Mouse (Mus musculus) ES-Bruce4 (cell line): ENCODE measurements at regions not wholly inside any gene's neighbourhood (a gene's known extent, or its start where the extent isn't known, plus 50 kb on each side); places are given as distances from the start of the nearest gene placed in this dataset.

Experiments used
- H3K27ac ChIP-seq: 2 replicates; pipeline ENCODE4 v1.5.1; 2012; ENCODE audit warnings: low read length, inconsistent platforms; ENCODE audit not compliant: insufficient read depth
- H3K27me3 ChIP-seq: 2 replicates; pipeline ENCODE4 v1.6.1; 2012; ENCODE audit warnings: mild to moderate bottlenecking, low read length, inconsistent platforms; ENCODE audit not compliant: control insufficient read depth, poor library complexity, insufficient read depth, severe bottlenecking
- H3K36me3 ChIP-seq: 2 replicates; pipeline ENCODE4 v1.6.1; 2012; ENCODE audit warnings: inconsistent platforms, mild to moderate bottlenecking, low read length, moderate library complexity; ENCODE audit not compliant: control insufficient read depth, poor library complexity, insufficient read depth, severe bottlenecking
- H3K4me1 ChIP-seq: one replicate; pipeline ENCODE4 v1.8.1; 2011; ENCODE audit warnings: low read length; ENCODE audit not compliant: control insufficient read depth, insufficient read depth
- H3K4me3 ChIP-seq: 2 replicates; pipeline ENCODE4 v1.5.1; 2011; ENCODE audit warnings: low read depth, mild to moderate bottlenecking, low read length
- H3K9ac ChIP-seq: 2 replicates; pipeline ENCODE4 v1.6.1; 2012; ENCODE audit warnings: low read depth, mild to moderate bottlenecking, inconsistent platforms; ENCODE audit not compliant: poor library complexity, severe bottlenecking
- H3K9me3 ChIP-seq: replicated peaks from 2 replicates; pipeline ENCODE4 v1.6.1; 2012; ENCODE audit warnings: mild to moderate bottlenecking, low read length, inconsistent platforms; ENCODE audit not compliant: control insufficient read depth, poor library complexity, insufficient read depth, severe bottlenecking
- CTCF ChIP-seq: IDR thresholded peaks from one replicate; pipeline ENCODE4 v1.8.1; 2011; ENCODE audit warnings: low read depth, low read length
- EP300 ChIP-seq: IDR thresholded peaks from 2 replicates; pipeline ENCODE4 v1.6.1; 2011; ENCODE audit warnings: low read depth, low read length; ENCODE audit not compliant: insufficient read depth
- POLR2A ChIP-seq: IDR thresholded peaks from one replicate; pipeline ENCODE4 v1.8.1; 2011; ENCODE audit warnings: low read length; ENCODE audit not compliant: insufficient read depth

DNA sequence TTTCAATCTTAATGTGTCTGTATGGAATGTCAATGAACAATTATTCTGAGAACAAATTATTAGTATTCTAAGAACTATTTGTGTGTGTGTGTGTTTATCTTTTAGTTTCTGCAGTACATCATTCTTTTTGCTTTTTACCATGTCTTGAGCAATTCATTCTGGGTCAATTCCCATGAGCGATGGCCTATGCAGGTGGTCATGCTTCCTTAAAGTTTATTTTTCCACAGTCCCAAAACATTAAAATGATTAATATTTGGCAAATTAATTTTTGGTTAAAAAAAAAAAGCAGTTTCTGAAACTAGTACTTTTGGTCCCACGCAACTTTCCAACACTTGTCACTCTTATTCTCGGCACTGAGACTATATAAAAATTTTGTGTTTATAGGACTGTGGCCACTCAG, 416.8 kb upstream of the Rgmb start:
- Histone ChIP-seq H3K27me3 (no peaks in the 10 kb centered on the region), H3K4me1 (no peaks in the 10 kb centered on the region), H3K9me3 (no peaks in the 10 kb centered on the region), H3K4me3 (no peak overlapping the region), H3K9ac (no peak overlapping the region), H3K36me3 (no peaks in the 10 kb centered on the region), H3K27ac (no peak overlapping the region)
- TF ChIP-seq CTCF = no peak
- no peak for TF ChIP-seq EP300
- TF ChIP-seq POLR2A = no peak

DNA sequence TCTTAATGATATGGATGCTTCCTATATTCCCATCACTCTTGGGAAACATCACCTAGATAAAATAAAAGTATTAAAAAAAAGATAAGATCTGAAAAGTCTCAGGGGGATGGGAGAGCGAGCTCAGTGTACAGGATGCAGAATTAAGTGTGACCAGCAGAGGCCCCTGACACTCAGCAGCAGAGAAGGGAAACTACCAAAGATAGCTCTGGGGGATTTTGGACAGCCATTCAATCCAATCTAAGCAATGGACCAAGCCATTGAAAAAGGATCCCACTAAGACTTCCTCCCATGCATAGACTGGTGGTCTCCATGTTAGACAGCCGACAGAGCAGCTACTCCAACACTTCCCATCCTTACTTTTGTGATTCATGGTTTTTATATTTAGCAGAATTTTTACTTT, 390.4 kb upstream of the Rgmb start:
- H3K4me3 ChIP-seq = no peak overlapping the region
- no peaks in the 10 kb centered on the region for H3K27me3 ChIP-seq
- no peaks in the 10 kb centered on the region for H3K4me1 ChIP-seq
- TF ChIP-seq EP300 (no peak), POLR2A (no peak), CTCF (peak; percentile 3)
- no peaks in the 10 kb centered on the region for H3K36me3 ChIP-seq
- H3K9me3 ChIP-seq = no peaks in the 10 kb centered on the region
- H3K27ac ChIP-seq = no peak overlapping the region
- no peak overlapping the region for H3K9ac ChIP-seq

DNA sequence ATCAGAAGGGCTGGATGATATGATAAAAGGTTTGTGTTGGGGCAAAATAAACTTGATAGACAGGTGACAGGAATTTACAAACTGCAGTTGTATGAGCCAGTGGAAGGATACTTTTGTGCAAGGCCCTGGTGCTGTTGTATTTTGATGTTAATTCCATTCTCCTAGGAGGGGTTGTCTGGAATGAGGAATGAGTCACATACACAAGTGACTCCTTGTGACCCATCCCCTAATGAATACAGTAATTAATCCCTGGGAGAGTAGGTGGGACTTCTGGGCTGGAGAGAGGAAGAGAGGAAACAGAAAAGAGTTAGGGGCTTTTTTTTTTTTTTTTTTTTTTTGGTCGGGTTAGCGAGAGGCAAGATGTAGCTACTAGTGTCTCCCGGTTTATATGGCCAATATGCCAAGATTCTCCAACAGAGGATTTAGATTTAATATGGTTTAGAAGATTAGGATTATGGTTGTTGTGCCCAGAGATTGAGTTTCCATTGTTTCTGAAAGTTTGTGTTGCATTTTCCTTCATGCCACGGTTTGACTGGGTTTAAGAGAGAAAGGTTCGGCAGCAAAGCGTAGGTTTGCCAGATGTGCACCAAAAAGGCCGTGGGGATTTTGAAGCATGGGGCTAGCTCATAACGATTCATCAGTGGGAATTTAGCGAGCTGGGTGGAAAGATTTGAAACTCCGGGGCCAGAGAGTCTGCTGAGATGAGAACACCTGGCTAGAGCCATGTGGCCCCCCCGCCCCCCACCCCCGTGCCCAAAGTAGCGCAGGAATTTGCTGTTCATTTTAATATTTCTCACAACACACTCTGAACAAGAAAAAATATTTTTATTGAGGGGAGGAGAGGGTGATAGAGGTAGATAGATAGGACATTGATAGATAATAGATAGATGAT, 389.1 kb upstream of the Rgmb start:
- H3K4me3 ChIP-seq = no peak overlapping the region
- H3K36me3 ChIP-seq = no peaks in the 10 kb centered on the region
- no peaks in the 10 kb centered on the region for H3K4me1 ChIP-seq
- no peak overlapping the region for H3K9ac ChIP-seq
- no peak for TF ChIP-seq EP300
- TF ChIP-seq POLR2A = no peak
- TF ChIP-seq CTCF = no peak
- H3K27ac ChIP-seq = no peak overlapping the region
- H3K9me3 ChIP-seq = no peaks in the 10 kb centered on the region
- no peaks in the 10 kb centered on the region for H3K27me3 ChIP-seq

DNA sequence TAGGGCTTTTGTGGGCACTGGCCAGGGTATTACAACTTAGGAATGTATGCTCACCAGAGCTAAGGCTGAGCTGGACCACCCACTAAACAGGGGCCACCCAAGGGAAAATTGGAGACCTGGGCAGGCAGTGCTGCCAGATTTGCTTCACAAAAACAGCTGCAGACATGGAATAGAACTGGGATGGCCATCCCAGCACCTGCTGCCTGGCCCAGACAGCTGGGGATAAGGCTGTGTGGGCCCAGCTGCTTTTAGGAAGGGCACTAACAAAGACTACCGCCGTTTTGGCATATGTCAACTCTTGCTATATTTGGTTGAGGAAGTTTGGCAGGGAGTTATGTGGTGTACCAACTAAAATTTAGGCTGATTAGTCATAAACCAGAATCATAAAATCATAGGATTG, 387.8 kb upstream of the Rgmb start:
- TF ChIP-seq POLR2A (no peak), CTCF (no peak), EP300 (no peak)
- H3K27ac ChIP-seq = 0 out of 2 replicates have a peak overlapping the region, but pooled peaks have one; percentile 16
- no peaks in the 10 kb centered on the region for H3K9me3 ChIP-seq
- no peaks in the 10 kb centered on the region for H3K4me1 ChIP-seq
- H3K9ac ChIP-seq = no peak overlapping the region
- H3K36me3 ChIP-seq = no peaks in the 10 kb centered on the region
- no peak overlapping the region for H3K4me3 ChIP-seq
- H3K27me3 ChIP-seq = no peaks in the 10 kb centered on the region

DNA sequence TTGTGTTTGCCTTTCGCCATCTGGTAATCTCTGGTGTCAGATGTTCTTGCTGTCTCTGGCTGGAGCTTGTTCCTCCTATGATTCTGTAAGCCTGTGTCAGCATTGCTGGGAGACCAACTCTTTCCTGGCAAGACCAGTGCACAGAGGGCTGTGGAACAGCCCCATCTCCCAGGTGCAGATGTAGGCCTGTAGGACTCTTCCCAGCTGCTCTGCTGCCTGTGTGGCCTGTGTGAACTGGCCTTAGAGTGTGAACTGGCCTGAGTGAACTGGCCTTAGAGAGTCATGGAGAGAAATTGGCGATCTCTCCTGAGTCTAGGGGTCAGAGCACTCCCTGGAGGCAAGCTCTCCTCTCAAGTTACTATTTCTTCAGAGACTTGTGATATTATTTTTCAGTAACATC, 386.0 kb upstream of the Rgmb start:
- Histone ChIP-seq H3K36me3 (no peaks in the 10 kb centered on the region), H3K4me1 (no peaks in the 10 kb centered on the region), H3K27me3 (no peaks in the 10 kb centered on the region), H3K9me3 (no peaks in the 10 kb centered on the region), H3K27ac (no peak overlapping the region), H3K9ac (no peak overlapping the region), H3K4me3 (no peak overlapping the region)
- TF ChIP-seq POLR2A (no peak), EP300 (no peak), CTCF (no peak)

GRCm38 (mm10) chr17:16193636-16194035, 362.8 kb upstream of the Rgmb start:
- H3K27me3 ChIP-seq = no peaks in the 10 kb centered on the region
- no peaks in the 10 kb centered on the region for H3K9me3 ChIP-seq
- H3K36me3 ChIP-seq = no peaks in the 10 kb centered on the region
- no peaks in the 10 kb centered on the region for H3K4me1 ChIP-seq
- no peak overlapping the region for H3K27ac ChIP-seq
- H3K9ac ChIP-seq = no peak overlapping the region
- H3K4me3 ChIP-seq = no peak overlapping the region
- no peak for TF ChIP-seq EP300
- no peak for TF ChIP-seq CTCF
- no peak for TF ChIP-seq POLR2A
